Mouse (Mus musculus) CD4-positive, CD25-positive, alpha-beta regulatory T cell (primary cell): Measurements from ENCODE around the gene Pnma1. TPM values are rescaled to one million over a fixed set of nuclear protein-coding genes. Genes with fewer than 3 reads are reported as not detected.

ENCODE experiments used
- polyA plus RNA-seq: library from polyadenylated mRNA; unstranded; fragments of 100-300 nt; shearing (Covaris generic); gene quantifications from one replicate; pipeline ENCODE4 v1.2.1, GENCODE M21; 2017

The Pnma1 gene
- 0.14 TPM for polyA plus RNA-seq

GRCm38 (mm10) chr12:84147954-84148621 lies at the start of gene Pnma1:
Gene Pnma1 (minus strand): TSS chr12:84148489.

GRCm38 (mm10) chr12:84114153-84114994 lies 33.9 kb downstream of the Pnma1 start, which contains the start of gene Dnal1:
Gene Dnal1 (plus strand): TSS chr12:84114366.

GRCm38 (mm10) chr12:84100604-84101492 lies 47.4 kb downstream of the Pnma1 start, which contains the start of gene Acot6:
Gene Acot6 (plus strand): TSS chr12:84100654.

Other genes starting within 250 kb of the Pnma1 start
- 43.1 TPM for gene Numb, start 226.6 kb downstream of the Pnma1 start, polyA plus RNA-seq
- 31.7 TPM for gene Riox1, start 197.9 kb downstream of the Pnma1 start, polyA plus RNA-seq
- not detected for gene Heatr4, start 163.6 kb downstream of the Pnma1 start, polyA plus RNA-seq
- gene Acot2, start 160.6 kb downstream of the Pnma1 start, polyA plus RNA-seq, result 5.8 TPM
- gene Acot1, start 139.0 kb downstream of the Pnma1 start, polyA plus RNA-seq, result not detected
- gene Acot4, start 110.1 kb downstream of the Pnma1 start, polyA plus RNA-seq, result 0.12 TPM
- not detected for gene Gm49366, start 109.6 kb downstream of the Pnma1 start, polyA plus RNA-seq
- not detected for gene Acot3, start 96.3 kb downstream of the Pnma1 start, polyA plus RNA-seq
- not detected for gene Acot5, start 79.2 kb downstream of the Pnma1 start, polyA plus RNA-seq
- gene Acot6, start 47.8 kb downstream of the Pnma1 start, polyA plus RNA-seq, result 4.3 TPM
- 0.37 TPM for gene Dnal1, start 34.1 kb downstream of the Pnma1 start, polyA plus RNA-seq
- 23.7 TPM for gene Elmsan1, start 70.4 kb upstream of the Pnma1 start, polyA plus RNA-seq
- 33.3 TPM for gene Ptgr2, start 136.7 kb upstream of the Pnma1 start, polyA plus RNA-seq
- 61.4 TPM for gene Zfp410, start 168.4 kb upstream of the Pnma1 start, polyA plus RNA-seq
- 26.4 TPM for gene Coq6, start 213.2 kb upstream of the Pnma1 start, polyA plus RNA-seq
- 0.84 TPM for gene Fam161b, start 213.3 kb upstream of the Pnma1 start, polyA plus RNA-seq